Mouse (Mus musculus) bone marrow, adult 2 months (tissue): ENCODE measurements around the gene Ttc30a2.

Experiments used
- CTCF ChIP-seq: fragments of 200-500 bp; IDR thresholded peaks from 2 replicates; pipeline ENCODE4 v1.5.1; 2011; ENCODE audit warnings: low read length, control low read depth; ENCODE audit not compliant: control insufficient read depth, insufficient read depth
- POLR2A ChIP-seq: fragments of 200-500 bp; IDR thresholded peaks from 2 replicates; pipeline ENCODE4 v1.6.1; 2011; ENCODE audit warnings: low read depth, mild to moderate bottlenecking, control low read depth, low read length, borderline replicate concordance; ENCODE audit not compliant: control insufficient read depth

DNA sequence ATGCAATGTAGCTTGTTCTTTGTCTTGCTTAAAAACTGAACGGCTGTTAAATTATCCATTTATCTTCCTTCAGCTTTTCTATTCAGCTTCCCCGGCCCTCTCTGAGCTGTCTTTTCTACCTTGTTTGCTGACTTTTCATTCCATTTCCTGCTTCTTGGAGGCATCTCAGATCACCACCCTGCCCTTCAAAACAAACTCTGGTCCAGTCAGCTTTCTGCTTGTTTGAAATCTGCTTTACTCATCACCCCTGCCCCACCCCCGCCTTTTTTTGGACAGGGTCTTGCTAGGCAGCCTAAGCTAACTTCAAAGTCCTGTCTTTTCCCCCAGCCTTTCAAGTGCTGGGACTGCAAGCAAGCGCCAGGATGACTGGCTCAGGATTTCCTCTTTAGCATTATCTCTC lies 28.2 kb upstream of the Ttc30a2 start:
- no peak for TF ChIP-seq POLR2A
- TF ChIP-seq CTCF: no peak
